Mouse (Mus musculus): ENCODE results near the gene Adam12.

Gene Adam12

GRCm38 (mm10) chr7:134015226-134015625 is 216.7 kb downstream of the Adam12 start:
- no peak for DNase-seq (ENCODE audit: low read depth in 2 of 2, low spot score in 2 of 2)

GRCm38 (mm10) chr7:134014733-134015132 is 217.2 kb downstream of the Adam12 start:
- DNase-seq (ENCODE audit: low read depth in 2 of 2, low spot score in 2 of 2), result no peak

- no peak for DNase-seq (ENCODE audit: low read depth in 2 of 2, low spot score in 2 of 2)
Observed at GRCm38 (mm10) chr7:134009157-134009556, 222.8 kb downstream of the Adam12 start.

- no peak for DNase-seq (ENCODE audit: low read depth in 2 of 2, low spot score in 2 of 2)
Observed at GRCm38 (mm10) chr7:134007942-134008361, 224.0 kb downstream of the Adam12 start.

- no peak for DNase-seq (ENCODE audit: low read depth in 2 of 2, low spot score in 2 of 2)
Observed at GRCm38 (mm10) chr7:134001581-134001980, 230.4 kb downstream of the Adam12 start.

- DNase-seq (ENCODE audit: low read depth in 2 of 2, low spot score in 2 of 2), result no peak
Observed at GRCm38 (mm10) chr7:133990930-133991329, 241.0 kb downstream of the Adam12 start.

- DNase-seq (ENCODE audit: low read depth in 2 of 2, low spot score in 2 of 2), result no peak
Observed at GRCm38 (mm10) chr7:133988356-133988755, 243.6 kb downstream of the Adam12 start.

- DNase-seq (ENCODE audit: low read depth in 2 of 2, low spot score in 2 of 2), result no peak
Observed at GRCm38 (mm10) chr7:133986201-133986600, 245.7 kb downstream of the Adam12 start.

GRCm38 (mm10) chr7:133985648-133986047 is 246.3 kb downstream of the Adam12 start:
- DNase-seq (ENCODE audit: low read depth in 2 of 2, low spot score in 2 of 2), result no peak

GRCm38 (mm10) chr7:133976388-133977122 is 255.4 kb downstream of the Adam12 start:
- DNase-seq (ENCODE audit: low read depth in 2 of 2, low spot score in 2 of 2), result no peak

GRCm38 (mm10) chr7:133971086-133971485 is 260.9 kb downstream of the Adam12 start:
- DNase-seq (ENCODE audit: low read depth in 2 of 2, low spot score in 2 of 2), result no peak

GRCm38 (mm10) chr7:133970407-133970806 is 261.5 kb downstream of the Adam12 start:
- DNase-seq (ENCODE audit: low read depth in 2 of 2, low spot score in 2 of 2), result no peak

- DNase-seq (ENCODE audit: low read depth in 2 of 2, low spot score in 2 of 2), result no peak
Observed at GRCm38 (mm10) chr7:133967906-133968305, 264.0 kb downstream of the Adam12 start.

GRCm38 (mm10) chr7:133963501-133963900 is 268.4 kb downstream of the Adam12 start:
- no peak for DNase-seq (ENCODE audit: low read depth in 2 of 2, low spot score in 2 of 2)

GRCm38 (mm10) chr7:133959200-133959599 is 272.7 kb downstream of the Adam12 start:
- DNase-seq (ENCODE audit: low read depth in 2 of 2, low spot score in 2 of 2), result no peak

GRCm38 (mm10) chr7:133957873-133958272 is 274.1 kb downstream of the Adam12 start:
- DNase-seq (ENCODE audit: low read depth in 2 of 2, low spot score in 2 of 2), result no peak

- no peak for DNase-seq (ENCODE audit: low read depth in 2 of 2, low spot score in 2 of 2)
Observed at GRCm38 (mm10) chr7:133954111-133955091, 277.5 kb downstream of the Adam12 start.

GRCm38 (mm10) chr7:133951777-133952545 is 280.0 kb downstream of the Adam12 start:
- no peak for DNase-seq (ENCODE audit: low read depth in 2 of 2, low spot score in 2 of 2)

GRCm38 (mm10) chr7:133947360-133947759 is 284.6 kb downstream of the Adam12 start:
- no peak for DNase-seq (ENCODE audit: low read depth in 2 of 2, low spot score in 2 of 2)

- DNase-seq (ENCODE audit: low read depth in 2 of 2, low spot score in 2 of 2), result no peak
Observed at GRCm38 (mm10) chr7:133946757-133947345, 285.1 kb downstream of the Adam12 start.

- no peak for DNase-seq (ENCODE audit: low read depth in 2 of 2, low spot score in 2 of 2)
Observed at GRCm38 (mm10) chr7:133946113-133946512, 285.8 kb downstream of the Adam12 start.
